Mouse (Mus musculus) C2C12 (cell line): ENCODE results near the gene Asic2. TPM values are rescaled to one million over a fixed set of nuclear protein-coding genes. Genes with fewer than 3 reads are reported as not detected.
A peak's percentile ranks its signal among the peaks of the same experiment; 100 is the strongest.

ENCODE experiments used
- H3K27me3 ChIP-seq: one replicate; pipeline ENCODE4 v1.6.1; 2011; ENCODE audit not compliant: control insufficient read depth, insufficient read depth, insufficient read length
- H3K36me3 ChIP-seq: one replicate; pipeline ENCODE4 v1.6.1; 2011; ENCODE audit not compliant: control insufficient read depth, insufficient read depth
- H3K4me3 ChIP-seq: one replicate; pipeline ENCODE4 v1.5.1; 2011; ENCODE audit warnings: mild to moderate bottlenecking, control low read depth; ENCODE audit not compliant: poor library complexity, insufficient read depth, severe bottlenecking
- H3K79me2 ChIP-seq: one replicate; pipeline ENCODE4 v1.6.1; 2011; ENCODE audit not compliant: control insufficient read depth, insufficient read depth
- H3K79me3 ChIP-seq: one replicate; pipeline ENCODE4 v1.6.1; 2011; ENCODE audit warnings: low read depth, control low read depth
- H3ac ChIP-seq: one replicate; pipeline ENCODE3; 2011; ENCODE audit warnings: low read depth; ENCODE audit not compliant: control insufficient read depth, insufficient read length
- CEBPB ChIP-seq: IDR thresholded peaks from one replicate; pipeline ENCODE4 v1.6.1; 2011; ENCODE audit warnings: low read depth, mild to moderate bottlenecking, control low read depth, moderate library complexity
- CTCF ChIP-seq: IDR thresholded peaks from one replicate; pipeline ENCODE4 v1.5.1; 2011; ENCODE audit not compliant: control insufficient read depth, insufficient read depth, insufficient read length
- FOSL1 ChIP-seq: IDR thresholded peaks from one replicate; pipeline ENCODE4 v1.8.0; 2011; ENCODE audit warnings: mild to moderate bottlenecking, low read length; ENCODE audit not compliant: poor library complexity, insufficient read depth, severe bottlenecking
- MAX ChIP-seq: IDR thresholded peaks from one replicate; pipeline ENCODE4 v1.6.1; 2011; ENCODE audit warnings: mild to moderate bottlenecking, control low read depth
- MYOD1 ChIP-seq: IDR thresholded peaks from one replicate; pipeline ENCODE4 v1.6.1; 2011; ENCODE audit warnings: low read depth; ENCODE audit not compliant: control insufficient read depth, insufficient read length
- MYOG ChIP-seq: IDR thresholded peaks from one replicate; pipeline ENCODE4 v1.6.1; 2011; ENCODE audit not compliant: control insufficient read depth, insufficient read length; ENCODE audit errors: extremely low read depth
- USF1 ChIP-seq: IDR thresholded peaks from one replicate; pipeline ENCODE4 v1.6.1; 2011; ENCODE audit warnings: low read depth, mild to moderate bottlenecking, control low read depth, moderate library complexity
- polyA plus RNA-seq: library from polyadenylated mRNA; unstranded; fragments of >200 nt; fragmentation: generic; extraction: Trizol; gene quantifications from one replicate; pipeline ENCODE4 v1.2.1, GENCODE M21; 2012; ENCODE audit warnings: missing spikeins

Asic2 gene
- polyA plus RNA-seq, 1 experiment = not detected

DNA sequence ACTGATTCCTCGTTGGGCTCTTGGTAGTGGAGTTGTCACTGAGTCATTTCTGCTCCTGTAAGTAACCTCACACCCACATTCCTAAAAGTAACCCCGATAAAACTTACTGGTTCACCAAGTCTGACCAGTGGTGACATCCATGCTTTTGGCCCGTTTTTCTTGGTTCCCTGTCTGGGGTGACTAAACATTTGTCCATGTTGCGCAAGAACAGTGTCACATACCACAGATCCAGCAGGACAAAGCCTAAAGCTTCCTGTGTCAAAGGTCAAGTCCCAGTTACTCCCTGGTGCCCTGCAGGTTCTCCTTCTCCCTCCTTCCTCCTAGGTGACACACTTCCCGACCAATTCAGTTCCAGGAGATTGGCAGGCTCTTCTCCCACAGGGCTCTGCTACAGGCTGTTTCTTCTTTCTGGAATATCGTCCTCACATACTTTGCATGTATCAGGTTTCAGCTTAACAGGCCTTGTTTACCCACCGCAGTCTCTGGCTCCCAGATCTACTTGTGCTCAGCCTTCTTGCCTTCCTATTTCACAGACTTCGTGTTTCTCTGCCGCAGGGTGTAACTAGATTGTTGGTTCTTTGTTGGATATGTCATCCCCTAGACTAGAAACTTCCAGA lies 991.9 kb downstream of the Asic2 start:
- H3K79me2 ChIP-seq = no peaks in the 10 kb centered on the region
- H3K36me3 ChIP-seq = no peaks in the 10 kb centered on the region
- H3ac ChIP-seq = no peak overlapping the region
- no peak for TF ChIP-seq MAX
- TF ChIP-seq CTCF = no peak
- TF ChIP-seq FOSL1 = no peak
- TF ChIP-seq MYOD1 = no peak
- peak; percentile 93 for TF ChIP-seq CEBPB
- H3K4me3 ChIP-seq = no peak overlapping the region
- no peaks in the 10 kb centered on the region for H3K27me3 ChIP-seq
- no peaks in the 10 kb centered on the region for H3K79me3 ChIP-seq

DNA sequence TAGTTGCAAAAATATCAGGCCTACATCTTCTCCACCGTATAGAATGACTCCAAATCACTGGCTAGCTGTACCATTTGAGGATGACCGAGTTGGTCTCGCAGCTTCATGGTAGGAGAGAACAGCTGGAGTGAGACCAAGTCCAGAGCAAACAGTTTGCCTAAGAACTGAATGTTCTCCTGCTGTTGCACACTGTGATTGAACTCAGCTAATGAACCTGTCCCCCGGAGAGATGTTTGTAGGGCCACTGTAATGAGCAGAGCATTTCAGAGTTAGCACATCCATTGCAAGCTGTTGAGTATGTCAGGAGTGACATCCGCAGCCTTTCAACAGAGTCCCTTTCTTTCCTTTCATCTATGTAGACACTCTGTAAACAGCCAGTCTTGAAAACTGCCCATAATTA lies 993.6 kb downstream of the Asic2 start:
- TF ChIP-seq CEBPB (no peak), MYOG (no peak), FOSL1 (no peak), CTCF (no peak), MAX (no peak), MYOD1 (no peak), USF1 (no peak)

DNA sequence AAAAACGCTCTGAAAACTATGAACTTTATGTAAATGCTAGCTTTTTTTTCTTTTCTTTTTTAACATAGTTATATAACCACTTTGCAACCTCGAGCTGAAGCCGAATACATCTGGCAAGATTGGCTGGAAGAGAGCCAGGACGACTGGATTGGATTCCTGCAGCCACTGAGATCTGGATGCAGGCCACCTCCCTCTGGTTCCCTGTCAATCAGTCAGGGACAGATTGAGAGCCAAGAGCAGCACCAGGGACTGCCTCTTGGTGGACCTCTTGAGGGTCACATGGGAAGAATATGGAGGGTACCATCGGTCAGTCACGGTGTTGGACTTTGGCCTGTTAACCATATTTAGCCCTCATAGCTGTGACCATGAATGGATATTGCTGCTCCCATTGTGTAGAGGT lies 994.3 kb downstream of the Asic2 start:
- TF ChIP-seq CEBPB = no peak
- no peak for TF ChIP-seq MAX
- no peak for TF ChIP-seq CTCF
- TF ChIP-seq FOSL1 = no peak
- TF ChIP-seq MYOD1 = no peak
- TF ChIP-seq MYOG = no peak
- no peak for TF ChIP-seq USF1
- Histone ChIP-seq H3K79me2 (no peaks in the 10 kb centered on the region), H3K4me3 (no peak overlapping the region), H3K79me3 (no peaks in the 10 kb centered on the region), H3ac (no peak overlapping the region), H3K36me3 (no peaks in the 10 kb centered on the region), H3K27me3 (no peaks in the 10 kb centered on the region)

More for the DNA sequence above, 993.6 kb downstream of the Asic2 start:
- no peak overlapping the region for H3ac ChIP-seq
- no peaks in the 10 kb centered on the region for H3K79me2 ChIP-seq
- no peak overlapping the region for H3K4me3 ChIP-seq
- no peaks in the 10 kb centered on the region for H3K36me3 ChIP-seq
- H3K79me3 ChIP-seq = no peaks in the 10 kb centered on the region
- H3K27me3 ChIP-seq = no peaks in the 10 kb centered on the region

DNA sequence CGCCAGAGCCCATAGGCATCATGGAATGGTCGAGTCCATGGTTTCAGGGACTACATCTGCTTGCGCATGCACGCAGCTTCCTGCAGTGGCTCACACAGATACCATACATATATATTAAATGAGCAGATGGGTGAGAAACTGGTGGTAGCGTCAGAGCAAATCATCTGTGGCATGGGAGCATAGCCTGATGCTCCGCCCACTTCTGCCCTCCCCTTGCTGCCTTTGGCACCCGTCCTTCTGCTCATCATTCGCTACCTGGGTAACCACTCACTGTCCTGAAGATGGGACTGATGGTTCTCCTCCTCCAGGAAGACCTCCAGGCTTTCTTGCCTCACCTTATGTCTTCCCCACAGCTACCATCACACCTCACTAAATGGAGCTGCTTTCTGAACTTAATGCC lies 995.0 kb downstream of the Asic2 start:
- Histone ChIP-seq H3K36me3 (no peaks in the 10 kb centered on the region), H3K4me3 (no peak overlapping the region), H3ac (no peak overlapping the region), H3K79me3 (no peaks in the 10 kb centered on the region), H3K27me3 (no peaks in the 10 kb centered on the region), H3K79me2 (no peaks in the 10 kb centered on the region)
- TF ChIP-seq MYOD1 = no peak
- TF ChIP-seq USF1 = no peak
- TF ChIP-seq CEBPB = no peak
- no peak for TF ChIP-seq MAX
- TF ChIP-seq CTCF = no peak
- no peak for TF ChIP-seq MYOG
- no peak for TF ChIP-seq FOSL1

DNA sequence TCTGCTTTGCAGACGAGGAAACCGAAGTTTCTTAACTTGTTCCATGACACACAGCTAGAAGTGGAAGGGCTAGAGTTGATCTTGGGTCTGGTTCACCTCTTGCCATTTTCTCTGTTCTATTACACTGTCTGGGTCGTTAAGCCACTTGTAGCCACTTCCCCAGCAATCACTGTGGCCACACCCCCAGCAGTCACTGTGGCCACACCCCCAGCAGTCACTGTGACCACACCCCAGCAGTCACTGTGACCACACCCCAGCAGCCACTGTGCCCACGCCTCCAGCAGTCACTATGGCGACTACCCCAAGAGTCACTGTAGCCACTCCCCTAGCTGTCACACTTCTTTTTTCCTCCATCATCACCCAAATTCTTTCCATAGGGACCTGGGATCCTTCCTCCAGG lies 1000.7 kb downstream of the Asic2 start:
- Histone ChIP-seq H3K79me3 (no peaks in the 10 kb centered on the region), H3K79me2 (no peaks in the 10 kb centered on the region), H3K27me3 (no peaks in the 10 kb centered on the region), H3K4me3 (no peak overlapping the region), H3ac (no peak overlapping the region), H3K36me3 (no peaks in the 10 kb centered on the region)
- TF ChIP-seq MYOD1 (no peak), USF1 (no peak)

DNA sequence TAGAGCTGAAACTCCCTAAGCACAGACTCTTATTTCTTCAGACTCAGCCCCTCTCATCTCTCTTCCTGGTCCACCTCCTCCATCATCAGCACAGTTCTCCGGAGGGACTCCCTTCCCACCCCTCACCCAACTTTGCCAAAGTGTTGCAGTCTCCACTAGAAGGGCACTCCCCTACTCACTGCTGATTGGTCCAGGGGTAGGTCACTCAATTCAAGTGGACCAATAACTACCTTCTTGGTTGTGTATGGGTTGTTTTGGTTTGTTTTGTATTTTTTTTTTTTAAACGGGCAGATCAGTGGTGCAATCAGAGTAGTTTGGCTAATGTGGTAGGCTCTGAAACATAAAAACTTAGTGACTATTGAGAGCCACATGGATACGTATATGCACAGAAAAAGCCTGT lies 1002.2 kb downstream of the Asic2 start:
- H3K27me3 ChIP-seq = peaks cover 3% of the 10 kb centered on the region
- H3K79me3 ChIP-seq = no peaks in the 10 kb centered on the region
- no peak overlapping the region for H3ac ChIP-seq
- TF ChIP-seq MYOG (no peak), USF1 (no peak), CEBPB (no peak), FOSL1 (no peak), MYOD1 (no peak), CTCF (no peak), MAX (no peak)
- no peak overlapping the region for H3K4me3 ChIP-seq
- no peaks in the 10 kb centered on the region for H3K36me3 ChIP-seq
- no peaks in the 10 kb centered on the region for H3K79me2 ChIP-seq
